Mouse (Mus musculus): Measurements from ENCODE around the gene Stk16.

DNA sequence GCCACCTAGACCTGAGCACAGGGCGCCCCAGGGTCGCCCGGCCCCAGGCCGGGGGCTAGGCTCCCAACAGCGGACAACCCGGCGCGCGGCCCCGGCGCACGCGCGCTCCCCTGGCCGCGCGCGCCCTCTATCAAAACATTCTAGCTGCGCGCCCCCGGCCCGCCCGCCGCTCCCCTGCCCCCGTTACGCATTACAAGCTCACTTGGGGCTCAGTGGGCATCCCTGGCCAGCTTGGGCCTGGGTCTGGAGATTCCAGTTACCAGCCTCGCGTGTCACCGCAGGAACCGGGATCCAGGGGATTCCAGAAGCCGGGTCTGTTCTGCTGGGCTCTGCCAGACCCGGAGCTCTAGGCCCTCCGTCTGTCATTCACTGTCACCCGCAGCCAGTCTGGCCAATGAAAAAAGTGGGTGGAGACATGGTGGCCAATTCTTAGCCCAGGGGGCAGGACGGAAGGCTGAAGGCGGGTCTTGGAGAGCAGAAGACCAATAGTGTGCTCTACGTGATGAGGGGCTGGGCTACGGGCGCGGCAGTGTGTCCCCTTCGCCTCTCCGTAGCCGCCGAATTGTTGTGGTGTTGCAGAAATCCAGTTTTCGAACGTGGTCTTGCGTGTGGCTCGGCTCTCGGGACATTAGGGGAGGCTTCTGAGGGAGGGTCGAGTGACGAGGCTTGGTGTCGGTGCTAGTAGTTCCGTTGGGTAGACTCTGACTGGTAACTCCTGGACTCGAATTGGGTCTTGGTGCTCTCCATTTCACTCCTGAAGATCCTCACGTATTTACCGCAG is 18.8 kb upstream of the Stk16 start, which contains the start of the genes Ankzf1 and Atg9a:
- TF ChIP-seq TAL1 (conservative IDR thresholded peaks at IDR 0.05; ENCODE audit: low read depth, low read length) = no peak
- TF ChIP-seq CTCF (IDR thresholded peaks at IDR 0.05; ENCODE audit: low read depth, low read length) = no peak

All from G1E (cell line).